Mouse (Mus musculus): ENCODE data around the gene Prkn. TPM values are rescaled to one million over a fixed set of nuclear protein-coding genes. Genes with fewer than 3 reads are reported as not detected.

Prkn gene
- polyA plus RNA-seq, 1 experiment: not detected

DNA sequence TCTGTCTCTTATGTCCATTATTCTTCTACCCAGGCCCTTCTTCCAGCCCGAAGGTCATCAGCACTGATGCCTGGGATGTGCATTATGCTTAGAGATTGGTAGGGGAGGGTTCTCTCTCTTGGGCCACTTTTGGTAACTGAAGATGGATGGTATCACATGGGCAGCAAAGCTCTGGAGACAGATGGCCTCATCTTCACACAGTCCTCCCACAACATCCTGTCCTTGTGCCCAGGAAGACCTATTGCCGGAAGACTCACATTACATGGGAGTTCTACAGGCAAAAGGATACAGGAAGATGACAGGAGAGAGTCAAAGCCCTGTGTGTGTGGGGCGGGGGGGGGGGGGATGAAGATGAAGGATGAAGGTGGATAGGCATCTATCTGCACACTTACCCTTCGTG, 928.2 kb downstream of the Prkn start:
- no peaks in the 10 kb centered on the region for H3K79me2 ChIP-seq (ENCODE audit: control insufficient read depth, insufficient read depth)
- no peaks in the 10 kb centered on the region for H3K36me3 ChIP-seq (ENCODE audit: control insufficient read depth, insufficient read depth)
- H3K4me3 ChIP-seq (ENCODE audit: insufficient read depth, poor library complexity, severe bottlenecking): no peak overlapping the region
- TF ChIP-seq MYOD1 (IDR thresholded peaks at IDR 0.05; ENCODE audit: control insufficient read depth, insufficient read length, low read depth) (no peak), CTCF (IDR thresholded peaks at IDR 0.05; ENCODE audit: control insufficient read depth, insufficient read depth, insufficient read length) (no peak), FOSL1 (IDR thresholded peaks at IDR 0.05; ENCODE audit: insufficient read depth, low read length, poor library complexity, severe bottlenecking) (no peak), USF1 (IDR thresholded peaks at IDR 0.05; ENCODE audit: low read depth) (no peak), MAX (IDR thresholded peaks at IDR 0.05) (no peak), CEBPB (IDR thresholded peaks at IDR 0.05; ENCODE audit: low read depth) (no peak), MYOG (IDR thresholded peaks at IDR 0.05; ENCODE audit: control insufficient read depth, extremely low read depth, insufficient read length) (no peak)
- no peaks in the 10 kb centered on the region for H3K27me3 ChIP-seq (ENCODE audit: control insufficient read depth, insufficient read depth, insufficient read length)
- H3ac ChIP-seq (ENCODE audit: control insufficient read depth, insufficient read length, low read depth): no peak overlapping the region
- no peaks in the 10 kb centered on the region for H3K79me3 ChIP-seq (ENCODE audit: low read depth)

- TF ChIP-seq FOSL1 (IDR thresholded peaks at IDR 0.05; ENCODE audit: insufficient read depth, low read length, poor library complexity, severe bottlenecking) (no peak), MYOG (IDR thresholded peaks at IDR 0.05; ENCODE audit: control insufficient read depth, extremely low read depth, insufficient read length) (no peak), CEBPB (IDR thresholded peaks at IDR 0.05; ENCODE audit: low read depth) (no peak), CTCF (IDR thresholded peaks at IDR 0.05; ENCODE audit: control insufficient read depth, insufficient read depth, insufficient read length) (no peak), MYOD1 (IDR thresholded peaks at IDR 0.05; ENCODE audit: control insufficient read depth, insufficient read length, low read depth) (no peak), MAX (IDR thresholded peaks at IDR 0.05) (no peak), USF1 (IDR thresholded peaks at IDR 0.05; ENCODE audit: low read depth) (no peak)
These were observed 928.8 kb downstream of the Prkn start for GRCm38 (mm10) chr17:11768971-11769370.

DNA sequence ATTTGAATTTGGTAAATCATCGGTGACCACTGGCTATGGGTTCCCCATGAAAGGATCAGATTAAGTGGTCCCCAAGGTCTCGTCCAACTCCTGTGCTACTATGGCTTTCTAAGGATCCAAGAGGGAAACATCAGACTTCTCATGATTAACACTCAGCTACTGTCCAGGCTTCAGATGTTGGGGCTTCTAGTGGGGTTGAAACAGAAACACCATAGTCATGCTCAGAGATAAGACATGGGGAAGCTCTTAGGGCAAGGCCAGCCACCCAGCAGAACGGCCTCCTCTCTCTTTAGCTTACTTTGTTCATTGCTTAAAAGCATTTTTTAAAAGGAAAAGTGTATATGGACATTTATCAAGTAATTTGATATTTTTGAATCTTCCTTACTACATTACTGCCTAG, 929.3 kb downstream of the Prkn start:
- Histone ChIP-seq H3K4me3 (ENCODE audit: insufficient read depth, poor library complexity, severe bottlenecking) (no peak overlapping the region), H3K36me3 (ENCODE audit: control insufficient read depth, insufficient read depth) (no peaks in the 10 kb centered on the region), H3K79me2 (ENCODE audit: control insufficient read depth, insufficient read depth) (no peaks in the 10 kb centered on the region), H3ac (ENCODE audit: control insufficient read depth, insufficient read length, low read depth) (no peak overlapping the region), H3K79me3 (ENCODE audit: low read depth) (no peaks in the 10 kb centered on the region), H3K27me3 (ENCODE audit: control insufficient read depth, insufficient read depth, insufficient read length) (no peaks in the 10 kb centered on the region)
- no peak for TF ChIP-seq CTCF (IDR thresholded peaks at IDR 0.05; ENCODE audit: control insufficient read depth, insufficient read depth, insufficient read length)
- TF ChIP-seq MYOD1 (IDR thresholded peaks at IDR 0.05; ENCODE audit: control insufficient read depth, insufficient read length, low read depth): no peak
- no peak for TF ChIP-seq MAX (IDR thresholded peaks at IDR 0.05)
- no peak for TF ChIP-seq MYOG (IDR thresholded peaks at IDR 0.05; ENCODE audit: control insufficient read depth, extremely low read depth, insufficient read length)
- no peak for TF ChIP-seq CEBPB (IDR thresholded peaks at IDR 0.05; ENCODE audit: low read depth)
- no peak for TF ChIP-seq USF1 (IDR thresholded peaks at IDR 0.05; ENCODE audit: low read depth)
- no peak for TF ChIP-seq FOSL1 (IDR thresholded peaks at IDR 0.05; ENCODE audit: insufficient read depth, low read length, poor library complexity, severe bottlenecking)

More at GRCm38 (mm10) chr17:11768971-11769370, 928.8 kb downstream of the Prkn start:
- H3K4me3 ChIP-seq (ENCODE audit: insufficient read depth, poor library complexity, severe bottlenecking): no peak overlapping the region
- H3K27me3 ChIP-seq (ENCODE audit: control insufficient read depth, insufficient read depth, insufficient read length): no peaks in the 10 kb centered on the region
- H3K36me3 ChIP-seq (ENCODE audit: control insufficient read depth, insufficient read depth): no peaks in the 10 kb centered on the region
- H3ac ChIP-seq (ENCODE audit: control insufficient read depth, insufficient read length, low read depth): no peak overlapping the region
- no peaks in the 10 kb centered on the region for H3K79me3 ChIP-seq (ENCODE audit: low read depth)
- no peaks in the 10 kb centered on the region for H3K79me2 ChIP-seq (ENCODE audit: control insufficient read depth, insufficient read depth)

DNA sequence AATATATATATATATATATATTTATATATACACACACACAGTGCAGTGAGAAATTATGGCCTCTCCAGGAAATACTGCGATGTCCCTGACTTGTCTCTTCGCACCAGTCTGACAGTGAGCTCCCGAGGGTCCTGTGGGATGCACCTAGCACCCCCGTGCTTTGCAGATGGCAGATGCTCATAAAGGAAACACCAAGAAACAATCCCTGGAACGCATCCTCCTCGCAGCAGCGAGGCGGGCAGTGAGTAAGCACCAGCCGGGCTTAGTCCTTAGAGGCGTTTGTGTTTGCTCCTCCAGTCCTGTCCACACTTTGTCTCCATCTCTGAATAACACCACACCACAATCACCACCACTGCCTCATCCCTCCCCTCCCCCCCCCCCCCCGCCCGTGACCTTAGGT, 939.4 kb downstream of the Prkn start:
- no peak overlapping the region for H3K4me3 ChIP-seq (ENCODE audit: insufficient read depth, poor library complexity, severe bottlenecking)
- H3K79me2 ChIP-seq (ENCODE audit: control insufficient read depth, insufficient read depth): no peaks in the 10 kb centered on the region

GRCm38 (mm10) chr17:11780005-11780404, 939.8 kb downstream of the Prkn start:
- Histone ChIP-seq H3K79me2 (ENCODE audit: control insufficient read depth, insufficient read depth) (no peaks in the 10 kb centered on the region), H3K79me3 (ENCODE audit: low read depth) (no peaks in the 10 kb centered on the region), H3K27me3 (ENCODE audit: control insufficient read depth, insufficient read depth, insufficient read length) (peaks cover 8% of the 10 kb centered on the region), H3K4me3 (ENCODE audit: insufficient read depth, poor library complexity, severe bottlenecking) (no peak overlapping the region), H3ac (ENCODE audit: control insufficient read depth, insufficient read length, low read depth) (no peak overlapping the region), H3K36me3 (ENCODE audit: control insufficient read depth, insufficient read depth) (no peaks in the 10 kb centered on the region)
- no peak for TF ChIP-seq CTCF (IDR thresholded peaks at IDR 0.05; ENCODE audit: control insufficient read depth, insufficient read depth, insufficient read length)
- TF ChIP-seq USF1 (IDR thresholded peaks at IDR 0.05; ENCODE audit: low read depth): no peak
- TF ChIP-seq CEBPB (IDR thresholded peaks at IDR 0.05; ENCODE audit: low read depth): no peak
- no peak for TF ChIP-seq MAX (IDR thresholded peaks at IDR 0.05)

More for the DNA sequence above, 939.4 kb downstream of the Prkn start:
- Histone ChIP-seq H3K27me3 (ENCODE audit: control insufficient read depth, insufficient read depth, insufficient read length) (peaks cover 8% of the 10 kb centered on the region), H3K79me3 (ENCODE audit: low read depth) (no peaks in the 10 kb centered on the region), H3ac (ENCODE audit: control insufficient read depth, insufficient read length, low read depth) (no peak overlapping the region), H3K36me3 (ENCODE audit: control insufficient read depth, insufficient read depth) (no peaks in the 10 kb centered on the region)
- TF ChIP-seq MYOD1 (IDR thresholded peaks at IDR 0.05; ENCODE audit: control insufficient read depth, insufficient read length, low read depth): no peak
- TF ChIP-seq MAX (IDR thresholded peaks at IDR 0.05): no peak
- no peak for TF ChIP-seq USF1 (IDR thresholded peaks at IDR 0.05; ENCODE audit: low read depth)

DNA sequence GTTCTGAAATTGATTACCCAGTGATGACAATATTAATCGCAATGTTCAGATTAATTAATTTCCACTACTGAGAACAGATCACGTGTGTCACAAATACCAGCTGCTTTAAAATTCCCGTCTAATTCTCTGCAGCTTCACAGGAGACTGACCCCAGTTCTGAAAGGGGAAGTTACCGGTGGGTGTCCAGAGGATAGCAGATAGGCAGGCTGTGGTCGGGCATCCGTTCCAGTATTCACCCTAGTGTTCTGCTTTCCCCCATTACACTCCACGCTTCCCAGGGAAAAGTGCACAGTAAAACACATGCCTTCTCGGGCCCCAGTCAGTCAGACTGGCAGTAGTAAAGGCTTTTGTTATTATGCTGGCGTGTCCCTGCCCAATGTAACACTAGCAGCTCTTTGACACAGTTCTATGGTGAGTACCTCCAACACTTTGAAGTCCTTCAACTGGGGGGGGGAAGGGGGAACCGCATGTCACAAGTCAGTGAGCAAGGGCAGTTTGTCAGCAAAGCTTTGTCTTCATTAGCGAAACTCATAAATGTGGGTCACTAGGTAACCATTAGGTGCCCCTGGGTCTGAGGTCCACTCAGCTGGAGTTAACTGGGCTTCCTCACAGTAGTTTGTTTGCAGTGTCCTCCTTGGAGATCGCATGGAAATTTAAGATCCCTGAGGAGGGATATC, 940.8 kb downstream of the Prkn start:
- no peak overlapping the region for H3K4me3 ChIP-seq (ENCODE audit: insufficient read depth, poor library complexity, severe bottlenecking)
- H3K79me3 ChIP-seq (ENCODE audit: low read depth): no peaks in the 10 kb centered on the region
- H3K79me2 ChIP-seq (ENCODE audit: control insufficient read depth, insufficient read depth): no peaks in the 10 kb centered on the region
- peaks cover 8% of the 10 kb centered on the region for H3K27me3 ChIP-seq (ENCODE audit: control insufficient read depth, insufficient read depth, insufficient read length)
- H3ac ChIP-seq (ENCODE audit: control insufficient read depth, insufficient read length, low read depth): no peak overlapping the region
- TF ChIP-seq CEBPB (IDR thresholded peaks at IDR 0.05; ENCODE audit: low read depth) (no peak), MYOG (IDR thresholded peaks at IDR 0.05; ENCODE audit: control insufficient read depth, extremely low read depth, insufficient read length) (no peak), USF1 (IDR thresholded peaks at IDR 0.05; ENCODE audit: low read depth) (no peak), FOSL1 (IDR thresholded peaks at IDR 0.05; ENCODE audit: insufficient read depth, low read length, poor library complexity, severe bottlenecking) (no peak), MAX (IDR thresholded peaks at IDR 0.05) (no peak), CTCF (IDR thresholded peaks at IDR 0.05; ENCODE audit: control insufficient read depth, insufficient read depth, insufficient read length) (no peak), MYOD1 (IDR thresholded peaks at IDR 0.05; ENCODE audit: control insufficient read depth, insufficient read length, low read depth) (no peak)
- no peaks in the 10 kb centered on the region for H3K36me3 ChIP-seq (ENCODE audit: control insufficient read depth, insufficient read depth)
